Mouse (Mus musculus): ENCODE measurements around the gene Car7.

GRCm38 (mm10) chr8:104539566-104539965 lies 5.1 kb downstream of the Car7 start:
- TF ChIP-seq CTCF (IDR thresholded peaks at IDR 0.05; ENCODE audit: control insufficient read depth, insufficient read depth, low read length) (no peak), POLR2A (IDR thresholded peaks at IDR 0.05; ENCODE audit: borderline replicate concordance, control insufficient read depth, low read depth, low read length) (no peak)
